Mouse (Mus musculus) midbrain, embryonic 13.5 days (tissue): ENCODE results near the gene Olfr485. TPM values are rescaled to one million over a fixed set of nuclear protein-coding genes. Genes with fewer than 3 reads are reported as not detected.
"Not testable (repeated sequence)": the region's sequence is repeated elsewhere in the genome, so short reads cannot be mapped to it uniquely, and the experiment has no call there.

Experiments used
- ATAC-seq: fragments of 200-750 bp; cut with Nextera tagmentation; 2 replicates; pipeline ENCODE4 v1.8.0; 2017; ENCODE audit warnings: mild to moderate bottlenecking, moderate TSS enrichment, moderate library complexity
- H3K27ac ChIP-seq: fragments of 300-500 bp; sonication (generic); 2 replicates; pipeline ENCODE4 v1.5.1; 2015; ENCODE audit warnings: inconsistent platforms, mild to moderate bottlenecking, moderate library complexity
- H3K27me3 ChIP-seq: fragments of 300-500 bp; sonication (generic); 2 replicates; pipeline ENCODE4 v1.6.1; 2015; ENCODE audit warnings: mild to moderate bottlenecking, inconsistent platforms
- H3K36me3 ChIP-seq: fragments of 300-500 bp; sonication (generic); 2 replicates; pipeline ENCODE4 v1.6.1; 2015; ENCODE audit warnings: mild to moderate bottlenecking, inconsistent platforms
- H3K4me1 ChIP-seq: fragments of 300-500 bp; sonication (generic); replicated peaks from 2 replicates; pipeline ENCODE4 v1.6.1; 2015; ENCODE audit warnings: inconsistent platforms
- H3K4me2 ChIP-seq: fragments of 300-500 bp; sonication (generic); replicated peaks from 2 replicates; pipeline ENCODE4 v1.6.1; 2015; ENCODE audit warnings: moderate library complexity, mild to moderate bottlenecking, inconsistent platforms
- H3K4me3 ChIP-seq: fragments of 300-500 bp; sonication (generic); replicated peaks from 2 replicates; pipeline ENCODE4 v1.5.1; 2015; ENCODE audit warnings: mild to moderate bottlenecking, inconsistent platforms
- H3K9ac ChIP-seq: fragments of 300-500 bp; sonication (generic); replicated peaks from 2 replicates; pipeline ENCODE4 v1.6.1; 2015; ENCODE audit warnings: mild to moderate bottlenecking, inconsistent platforms
- H3K9me3 ChIP-seq: fragments of 300-500 bp; sonication (generic); 2 replicates; pipeline ENCODE4 v1.6.1; 2016; ENCODE audit warnings: mild to moderate bottlenecking, inconsistent platforms
- WGBS: fragments of 180-500 bp; shearing (Covaris S2); methylation state at CpG from one replicate; pipeline ENCODE4 v1.1.7; 2015; 5-methylcytosine and 5-hydroxymethylcytosine counted together
- polyA plus RNA-seq: library from polyadenylated mRNA; unstranded; fragments of >200 nt; fragmentation: Nextera tagmentation; extraction: Ambion mirVana; gene quantifications from 2 replicates; pipeline ENCODE4 v1.2.1, GENCODE M21; 2015

The Olfr485 gene
- not detected in 2 replicates for polyA plus RNA-seq

DNA sequence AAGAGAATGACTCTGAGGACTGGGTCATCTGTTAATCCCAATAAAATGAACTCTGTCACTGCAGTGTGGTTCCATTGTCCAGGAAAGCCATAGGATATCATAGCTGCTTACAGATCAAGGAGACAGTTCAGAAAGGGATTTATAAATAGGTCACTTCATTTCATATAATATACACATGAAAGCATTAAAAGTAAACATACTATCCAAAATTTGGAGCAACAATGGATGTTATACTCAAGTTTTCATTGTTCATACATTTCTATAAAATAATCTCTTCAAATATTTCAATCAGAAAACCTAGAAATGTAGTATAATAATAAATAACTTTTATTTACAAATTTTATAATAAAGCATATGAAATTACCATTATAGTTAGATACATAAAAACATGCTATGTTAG lies at the start of gene Olfr485:
Gene Olfr485 (minus strand): TSS at position 101 of the 400 bp plus-strand sequence.
- H3K4me1 ChIP-seq, result no peaks in the 10 kb centered on the region
- no peaks in the 10 kb centered on the region for H3K27me3 ChIP-seq
- H3K9me3 ChIP-seq, result no peaks in the 10 kb centered on the region
- H3K4me3 ChIP-seq, result no peak within 1 kb of the TSS
- no peak for ATAC-seq
- H3K27ac ChIP-seq, result no peak within 1 kb of the TSS
- H3K4me2 ChIP-seq, result no peak within 1 kb of the TSS
- no peak within 1 kb of the TSS for H3K9ac ChIP-seq
- no peaks in the 10 kb centered on the region for H3K36me3 ChIP-seq

DNA sequence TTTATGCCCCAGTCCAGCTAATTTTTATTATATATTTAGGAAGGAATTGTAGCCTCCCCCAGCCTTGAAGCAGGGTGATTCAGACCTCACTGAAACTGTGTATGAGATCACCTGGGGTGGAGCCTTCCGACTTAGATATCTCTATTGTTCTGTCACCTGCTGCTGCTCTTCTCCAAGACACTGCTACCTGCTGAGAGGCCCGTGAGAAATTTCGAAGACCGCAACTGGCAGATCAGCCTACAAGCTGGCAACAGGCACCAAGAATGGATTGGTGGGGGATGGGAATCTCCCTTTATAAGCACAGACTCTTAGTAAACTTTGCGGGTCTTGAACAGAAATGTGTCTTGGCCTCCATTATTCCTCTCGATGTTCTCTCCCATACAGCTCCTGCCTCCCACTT lies 37.3 kb upstream of the Olfr485 start:
- Histone ChIP-seq H3K4me1 (no peaks in the 10 kb centered on the region), H3K4me2 (no peak overlapping the region), H3K27me3 (no peaks in the 10 kb centered on the region), H3K9me3 (no peaks in the 10 kb centered on the region), H3K9ac (no peak overlapping the region), H3K27ac (no peak overlapping the region), H3K36me3 (no peaks in the 10 kb centered on the region), H3K4me3 (no peak overlapping the region)
- no peak for ATAC-seq
- 56% methylated on average over 6 of the region's 6 CpGs for WGBS

DNA sequence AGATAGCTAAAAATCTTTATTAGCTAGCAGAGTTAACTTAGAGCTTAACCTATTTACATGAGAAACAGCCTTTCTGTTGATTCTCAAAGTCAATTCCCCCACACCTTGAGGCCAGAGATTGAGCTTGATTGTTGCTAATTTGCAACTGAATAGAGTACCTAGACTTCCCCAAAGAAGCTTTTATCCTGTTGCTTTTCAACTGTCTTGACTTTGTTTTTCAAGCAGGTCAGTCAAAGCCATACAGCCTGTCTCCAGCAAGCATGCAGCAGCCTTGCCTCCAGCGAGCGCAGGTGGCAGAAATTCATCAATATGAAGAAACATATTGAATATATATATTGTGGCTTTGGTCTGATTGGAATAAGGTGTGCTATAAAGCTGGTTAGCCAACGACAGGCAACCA lies 36.7 kb upstream of the Olfr485 start:
- not testable (repeated sequence) for ATAC-seq, H3K9me3 ChIP-seq, H3K4me2 ChIP-seq, H3K27ac ChIP-seq, H3K36me3 ChIP-seq, H3K9ac ChIP-seq, H3K27me3 ChIP-seq, H3K4me1 ChIP-seq, H3K4me3 ChIP-seq
- 50% methylated on average over 3 of the region's 3 CpGs for WGBS

DNA sequence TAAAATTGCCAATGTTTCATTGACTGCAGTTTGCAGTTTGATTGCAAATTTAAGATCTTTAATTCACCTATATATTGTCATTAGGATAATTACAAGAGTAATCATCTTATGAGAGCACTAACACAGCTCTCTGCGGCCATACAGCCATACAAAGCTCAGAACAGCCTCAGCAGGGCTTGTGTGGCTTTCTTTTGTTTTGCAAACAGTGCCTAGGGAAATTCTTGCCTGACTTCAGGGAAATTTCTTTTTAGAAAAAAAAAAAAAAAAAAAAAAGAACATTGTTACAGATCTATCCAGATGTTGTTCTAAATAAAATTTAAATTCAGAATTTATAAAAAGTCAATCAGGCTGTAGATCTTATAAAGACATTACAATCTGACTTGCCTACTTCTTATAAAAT lies 33.0 kb upstream of the Olfr485 start:
- H3K36me3 ChIP-seq, H3K4me2 ChIP-seq, H3K9ac ChIP-seq, ATAC-seq, H3K9me3 ChIP-seq, H3K4me3 ChIP-seq, H3K4me1 ChIP-seq, H3K27me3 ChIP-seq, H3K27ac ChIP-seq: not testable (repeated sequence)
- 38% methylated on average over 1 of the region's 1 CpGs for WGBS

DNA sequence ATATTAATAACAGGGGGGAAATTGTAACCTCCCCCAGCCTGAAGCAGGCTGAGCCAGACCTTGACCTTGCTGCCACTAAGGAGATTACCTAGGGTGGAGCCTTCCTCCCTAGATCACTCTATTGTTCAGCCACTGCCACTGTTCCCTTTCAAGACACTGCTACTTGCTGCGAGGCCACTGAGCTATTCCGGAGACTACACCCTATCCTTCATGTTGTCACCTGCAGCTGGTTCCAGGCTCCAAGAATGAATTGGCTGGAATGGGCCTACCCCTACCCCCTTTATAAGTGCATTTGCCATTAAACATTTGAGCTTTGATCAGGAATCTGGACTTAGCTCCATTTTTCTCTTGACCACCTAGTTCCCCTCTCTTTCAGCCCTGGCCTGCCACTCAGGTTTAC lies 31.5 kb upstream of the Olfr485 start:
- H3K4me2 ChIP-seq, H3K9me3 ChIP-seq, H3K9ac ChIP-seq, H3K4me1 ChIP-seq, H3K27me3 ChIP-seq, H3K27ac ChIP-seq, H3K36me3 ChIP-seq, ATAC-seq, H3K4me3 ChIP-seq: not testable (repeated sequence)
- WGBS, result 29% methylated on average over 2 of the region's 2 CpGs

DNA sequence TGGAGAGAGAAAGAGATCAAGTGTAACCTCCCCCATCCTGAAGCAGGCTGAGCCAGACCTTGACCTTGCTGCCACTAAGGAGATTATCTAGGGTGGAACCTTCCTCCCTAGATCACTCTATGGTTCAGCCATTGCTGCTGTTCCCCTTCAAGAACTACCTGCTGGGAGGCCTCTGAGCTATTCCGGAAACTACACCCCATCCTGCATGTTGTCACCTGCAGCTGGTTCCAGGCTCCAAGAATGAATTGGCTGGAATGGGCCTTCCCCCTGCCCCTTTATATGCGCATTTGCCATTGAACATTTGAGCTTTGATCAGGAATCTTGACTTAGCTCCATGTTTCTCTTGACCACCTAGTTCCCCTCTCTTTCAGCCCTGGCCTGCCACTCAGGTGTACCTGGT lies 25.6 kb upstream of the Olfr485 start:
- H3K4me3 ChIP-seq, ATAC-seq: not testable (repeated sequence)
- 98% methylated on average over 2 of the region's 2 CpGs for WGBS

DNA sequence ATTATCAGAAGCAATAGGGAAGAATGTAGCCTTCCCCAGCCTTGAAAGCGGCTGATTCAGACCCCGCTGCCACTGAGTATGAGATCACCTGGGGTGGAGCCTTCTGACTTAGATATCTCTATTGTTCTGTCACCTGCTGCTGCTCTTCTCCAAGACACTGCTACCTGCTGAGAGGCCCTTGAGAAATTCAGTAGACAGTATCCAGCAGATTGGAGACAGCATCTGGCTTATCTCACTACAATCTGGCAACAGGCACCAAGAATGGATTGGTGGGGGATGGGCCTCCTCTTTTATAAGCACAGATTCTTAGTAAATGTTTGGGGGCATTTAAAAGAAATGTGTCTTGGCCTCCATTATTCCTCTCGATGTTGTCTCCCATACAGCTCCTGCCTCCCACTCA lies 24.7 kb upstream of the Olfr485 start:
- H3K4me2 ChIP-seq, H3K4me3 ChIP-seq, H3K27ac ChIP-seq, H3K4me1 ChIP-seq, H3K9me3 ChIP-seq, ATAC-seq, H3K9ac ChIP-seq, H3K36me3 ChIP-seq, H3K27me3 ChIP-seq: not testable (repeated sequence)
- 80% methylated on average over 3 of the region's 3 CpGs for WGBS

More for the DNA sequence above, 25.6 kb upstream of the Olfr485 start:
- H3K9me3 ChIP-seq, H3K27me3 ChIP-seq, H3K4me2 ChIP-seq, H3K9ac ChIP-seq, H3K4me1 ChIP-seq, H3K27ac ChIP-seq, H3K36me3 ChIP-seq: not testable (repeated sequence)

DNA sequence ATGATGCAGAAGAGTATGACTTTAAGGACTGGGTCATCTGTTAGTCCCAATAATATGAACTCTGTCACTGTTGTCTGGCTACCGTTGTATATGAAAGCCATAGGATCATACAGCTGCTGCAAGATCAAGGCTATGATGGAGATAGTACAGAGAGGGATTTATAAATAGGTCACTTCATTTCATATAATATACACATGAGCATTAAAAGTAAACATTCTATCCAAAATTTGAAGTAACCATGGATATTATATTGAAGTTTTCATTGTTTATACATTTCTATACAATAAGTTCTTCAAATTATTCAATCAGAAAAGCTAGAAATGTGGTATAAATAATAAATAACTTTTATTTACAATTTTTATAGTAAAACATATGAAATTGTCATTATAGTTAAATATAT lies 13.0 kb upstream of the Olfr485 start, which contains the start of gene Olfr486:
Gene Olfr486 (minus strand): TSS at position 101 of the 400 bp plus-strand sequence.
- H3K4me3 ChIP-seq, H3K9ac ChIP-seq, H3K36me3 ChIP-seq, H3K4me1 ChIP-seq, H3K27ac ChIP-seq, H3K27me3 ChIP-seq, ATAC-seq, H3K4me2 ChIP-seq, H3K9me3 ChIP-seq: not testable (repeated sequence)
- 97% methylated on average over 1 of the region's 1 CpGs for WGBS

DNA sequence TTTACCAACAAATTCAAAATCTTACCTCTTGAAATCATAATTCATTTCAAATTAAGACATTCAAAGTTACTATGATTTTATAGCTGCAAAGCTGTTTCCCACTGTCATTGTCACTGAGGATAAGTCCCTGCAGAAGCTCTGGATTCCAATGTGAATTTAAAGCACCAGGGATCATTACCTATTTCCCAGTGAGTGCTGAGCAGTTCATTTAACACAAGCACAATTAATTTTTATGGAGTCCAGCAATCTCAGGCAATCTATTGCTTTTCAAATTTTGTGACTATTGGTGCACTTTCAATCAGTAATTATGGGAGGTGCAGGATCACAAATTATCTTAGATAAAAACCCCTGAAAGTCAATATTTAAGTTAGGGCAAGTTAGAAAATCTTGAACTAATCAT lies 32.3 kb downstream of the Olfr485 start, which contains the start of gene Olfr484:
Gene Olfr484 (minus strand): TSS at position 101 of the 400 bp plus-strand sequence.
- ATAC-seq, result no peak
- Histone ChIP-seq H3K9ac (no peak within 1 kb of the TSS), H3K4me1 (no peaks in the 10 kb centered on the region), H3K4me3 (no peak within 1 kb of the TSS), H3K27ac (no peak within 1 kb of the TSS), H3K4me2 (no peak within 1 kb of the TSS), H3K27me3 (no peaks in the 10 kb centered on the region), H3K9me3 (no peaks in the 10 kb centered on the region), H3K36me3 (no peaks in the 10 kb centered on the region)

DNA sequence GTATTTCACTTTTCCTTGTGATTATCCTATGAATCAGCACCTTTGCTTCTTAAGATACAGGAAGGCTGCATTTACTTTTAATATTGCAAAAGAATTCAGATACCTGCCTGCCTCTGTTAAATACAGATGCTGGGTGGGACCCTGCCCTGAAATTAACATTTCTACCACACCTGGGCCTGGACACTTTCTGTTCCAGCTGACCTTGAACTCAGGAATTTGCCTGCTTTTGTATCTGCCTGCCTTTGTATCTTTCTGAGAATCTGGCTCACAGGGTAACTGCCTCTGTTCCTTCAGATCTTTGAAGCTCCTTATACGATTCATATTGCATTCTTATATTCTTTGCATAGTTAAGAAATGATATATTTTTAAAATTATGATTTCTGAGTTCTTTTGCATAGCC lies 38.3 kb downstream of the Olfr485 start:
- Histone ChIP-seq H3K27ac (no peak overlapping the region), H3K9me3 (no peaks in the 10 kb centered on the region), H3K9ac (no peak overlapping the region), H3K4me2 (no peak overlapping the region), H3K27me3 (no peaks in the 10 kb centered on the region), H3K4me3 (no peak overlapping the region), H3K36me3 (no peaks in the 10 kb centered on the region), H3K4me1 (no peaks in the 10 kb centered on the region)
- WGBS, result 79% methylated on average over 1 of the region's 1 CpGs
- ATAC-seq, result no peak

DNA sequence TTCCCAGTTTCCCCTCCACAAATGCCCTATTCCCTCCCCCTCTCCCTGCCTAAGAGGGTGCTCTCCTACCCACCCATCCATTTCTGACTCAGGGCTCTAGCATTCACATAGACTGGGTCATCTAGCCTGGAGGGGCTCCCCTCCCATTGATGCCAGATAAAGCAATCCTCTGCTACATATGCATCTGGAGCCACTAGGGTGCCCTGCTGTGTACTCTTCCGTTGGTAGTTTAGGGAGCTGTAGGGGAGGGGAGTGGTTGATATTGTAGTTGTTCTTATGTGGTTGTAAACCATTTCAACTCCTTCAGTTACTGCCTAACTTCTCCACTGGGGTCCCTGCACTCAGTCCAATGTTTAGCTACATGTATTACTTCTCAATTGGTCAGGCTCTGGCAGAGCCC lies 39.0 kb downstream of the Olfr485 start:
- ATAC-seq, result no peak
- Histone ChIP-seq H3K9me3 (no peaks in the 10 kb centered on the region), H3K27me3 (no peaks in the 10 kb centered on the region), H3K27ac (no peak overlapping the region), H3K4me3 (no peak overlapping the region), H3K9ac (no peak overlapping the region), H3K36me3 (no peaks in the 10 kb centered on the region), H3K4me2 (no peak overlapping the region), H3K4me1 (no peaks in the 10 kb centered on the region)
- WGBS, result 6% methylated on average over 1 of the region's 1 CpGs
